Mouse (Mus musculus) hindbrain, embryonic 16.5 days (tissue): ENCODE results near the gene Opcml. TPM values are rescaled to one million over a fixed set of nuclear protein-coding genes. Genes with fewer than 3 reads are reported as not detected.

Source experiments
- ATAC-seq: fragments of 200-750 bp; cut with Nextera tagmentation; 2 replicates; pipeline ENCODE4 v1.8.0; 2017; ENCODE audit warnings: moderate TSS enrichment, moderate library complexity
- H3K27ac ChIP-seq: fragments of 300-500 bp; sonication (generic); 2 replicates; pipeline ENCODE4 v1.5.1; 2014; ENCODE audit warnings: low read depth, mild to moderate bottlenecking, control low read depth, low read length, moderate library complexity
- H3K27me3 ChIP-seq: fragments of 300-500 bp; sonication (generic); replicated peaks from 2 replicates; pipeline ENCODE4 v1.6.1; 2014; ENCODE audit warnings: low read length; ENCODE audit not compliant: control insufficient read depth, insufficient read depth
- H3K36me3 ChIP-seq: fragments of 300-500 bp; sonication (generic); 2 replicates; pipeline ENCODE4 v1.6.1; 2014; ENCODE audit warnings: mild to moderate bottlenecking, low read length, moderate library complexity, mixed read lengths; ENCODE audit not compliant: control insufficient read depth, insufficient read depth
- H3K4me1 ChIP-seq: fragments of 300-500 bp; sonication (generic); 2 replicates; pipeline ENCODE4 v1.6.1; 2014; ENCODE audit warnings: low read depth, low read length; ENCODE audit not compliant: control insufficient read depth, insufficient read depth
- H3K4me2 ChIP-seq: fragments of 300-500 bp; sonication (generic); 2 replicates; pipeline ENCODE4 v1.6.1; 2014; ENCODE audit warnings: mild to moderate bottlenecking, low read length, control low read depth, moderate library complexity
- H3K4me3 ChIP-seq: fragments of 300-500 bp; sonication (generic); 2 replicates; pipeline ENCODE4 v1.5.1; 2014; ENCODE audit warnings: mild to moderate bottlenecking, low read length, control low read depth, moderate library complexity
- H3K9ac ChIP-seq: fragments of 300-500 bp; sonication (generic); 2 replicates; pipeline ENCODE4 v1.6.1; 2014; ENCODE audit warnings: low read depth, mild to moderate bottlenecking, control low read depth, low read length, moderate library complexity
- H3K9me3 ChIP-seq: fragments of 300-500 bp; sonication (generic); 2 replicates; pipeline ENCODE4 v1.6.1; 2014; ENCODE audit warnings: mild to moderate bottlenecking, low read length, moderate library complexity; ENCODE audit not compliant: control insufficient read depth
- WGBS: fragments of 180-500 bp; shearing (Covaris S2); extraction: QIAGEN DNeasy Blood & Tissue Kit; methylation state at CpG from one replicate; pipeline ENCODE4 v1.1.7; 2014; 5-methylcytosine and 5-hydroxymethylcytosine counted together
- polyA plus RNA-seq: library from polyadenylated mRNA; unstranded; fragments of >200 nt; fragmentation: Nextera tagmentation; extraction: Ambion mirVana; gene quantifications from 2 replicates; pipeline ENCODE4 v1.2.1, GENCODE M21; 2015

Opcml gene
- polyA plus RNA-seq, 1 experiment from 2014 or later = 61.4 TPM

- H3K9ac ChIP-seq = no peak overlapping the region
- H3K27me3 ChIP-seq = no peaks in the 10 kb centered on the region
- no peak overlapping the region for H3K27ac ChIP-seq
- ATAC-seq = no peak
- WGBS = 17% methylated on average over 2 of the region's 2 CpGs
- H3K4me1 ChIP-seq = no peaks in the 10 kb centered on the region
- no peaks in the 10 kb centered on the region for H3K36me3 ChIP-seq
- H3K9me3 ChIP-seq = no peaks in the 10 kb centered on the region
- H3K4me2 ChIP-seq = no peak overlapping the region
- H3K4me3 ChIP-seq = no peak overlapping the region
Observed at GRCm38 (mm10) chr9:27814161-27814560, 23.6 kb downstream of the Opcml start.

GRCm38 (mm10) chr9:27821197-27821596, 30.6 kb downstream of the Opcml start:
- Histone ChIP-seq H3K4me2 (no peak overlapping the region), H3K27ac (no peak overlapping the region), H3K9ac (no peak overlapping the region), H3K4me1 (no peaks in the 10 kb centered on the region), H3K36me3 (no peaks in the 10 kb centered on the region), H3K27me3 (no peaks in the 10 kb centered on the region), H3K4me3 (no peak overlapping the region), H3K9me3 (no peaks in the 10 kb centered on the region)
- 83% methylated on average over 1 of the region's 1 CpGs for WGBS
- no peak for ATAC-seq

DNA sequence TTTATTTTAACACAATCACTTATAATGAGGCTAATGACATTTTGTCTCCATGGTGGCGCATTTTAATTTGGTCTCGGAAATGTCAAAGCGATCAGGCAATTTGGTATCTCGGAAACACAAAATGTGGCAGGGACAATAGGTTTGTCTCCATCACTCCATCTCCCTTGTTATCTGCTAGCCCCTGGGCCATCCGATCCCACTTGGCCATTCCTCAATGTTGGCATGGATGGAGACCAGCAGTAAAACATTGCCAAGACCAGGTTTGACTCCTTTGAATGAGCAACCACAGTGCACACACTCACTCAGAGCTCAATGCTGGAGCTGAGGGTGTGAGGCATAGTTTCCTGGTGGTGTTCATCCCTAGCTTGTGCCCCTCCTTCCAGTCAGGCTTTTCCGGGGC, 32.1 kb downstream of the Opcml start:
- no peaks in the 10 kb centered on the region for H3K36me3 ChIP-seq
- H3K9ac ChIP-seq = no peak overlapping the region
- H3K9me3 ChIP-seq = no peaks in the 10 kb centered on the region
- H3K4me2 ChIP-seq = no peak overlapping the region
- H3K4me1 ChIP-seq = no peaks in the 10 kb centered on the region
- H3K27me3 ChIP-seq = no peaks in the 10 kb centered on the region
- H3K27ac ChIP-seq = no peak overlapping the region
- no peak overlapping the region for H3K4me3 ChIP-seq
- ATAC-seq = no peak
- 80% methylated on average over 6 of the region's 6 CpGs for WGBS

DNA sequence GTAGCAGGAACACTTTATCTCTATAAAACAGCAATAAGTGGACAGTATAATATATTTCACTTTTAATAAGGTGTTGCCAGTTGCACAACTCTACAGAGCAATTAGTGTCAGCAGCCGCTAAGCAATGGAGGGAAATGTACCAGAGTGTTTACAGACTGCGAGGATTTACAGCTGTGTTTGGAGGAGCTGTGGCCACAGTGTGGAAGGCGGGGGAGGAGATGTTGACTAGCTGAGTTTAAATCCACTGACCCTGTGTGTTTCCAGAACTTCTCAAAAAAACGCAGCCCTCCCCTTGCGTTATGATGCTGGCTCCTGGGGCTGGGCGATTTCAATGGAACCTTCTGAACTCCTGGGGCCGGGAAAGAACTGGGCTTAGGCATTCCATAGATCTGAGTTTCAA, 33.8 kb downstream of the Opcml start:
- no peak overlapping the region for H3K4me2 ChIP-seq
- no peaks in the 10 kb centered on the region for H3K36me3 ChIP-seq
- H3K27me3 ChIP-seq = no peaks in the 10 kb centered on the region
- H3K9me3 ChIP-seq = no peaks in the 10 kb centered on the region
- H3K4me3 ChIP-seq = no peak overlapping the region
- no peaks in the 10 kb centered on the region for H3K4me1 ChIP-seq
- WGBS = 76% methylated on average over 7 of the region's 7 CpGs
- no peak overlapping the region for H3K27ac ChIP-seq
- no peak overlapping the region for H3K9ac ChIP-seq
- no peak for ATAC-seq

DNA sequence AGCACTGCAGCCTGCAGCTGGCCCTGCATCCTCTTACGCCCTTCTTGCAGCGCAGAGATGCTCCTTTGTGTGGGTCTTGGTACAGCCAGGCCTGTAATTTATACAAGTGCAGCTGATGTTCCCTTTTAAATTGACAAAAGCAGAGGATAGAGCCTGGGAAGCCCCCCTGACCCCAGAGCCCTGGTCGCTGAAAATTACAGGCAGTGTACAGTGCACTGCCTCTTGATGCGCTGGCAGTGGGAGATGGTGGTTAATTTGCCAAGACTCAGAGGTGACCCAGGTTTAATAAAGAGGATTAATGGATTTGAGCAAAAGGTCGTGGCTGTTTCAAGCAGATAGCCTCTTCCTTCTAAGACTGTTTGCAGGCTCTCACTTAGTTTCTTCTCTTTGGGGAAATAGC, 39.9 kb downstream of the Opcml start:
- no peaks in the 10 kb centered on the region for H3K9me3 ChIP-seq
- no peaks in the 10 kb centered on the region for H3K4me1 ChIP-seq
- no peak for ATAC-seq
- H3K4me3 ChIP-seq = no peak overlapping the region
- no peak overlapping the region for H3K27ac ChIP-seq
- H3K9ac ChIP-seq = no peak overlapping the region
- WGBS = 58% methylated on average over 5 of the region's 5 CpGs
- H3K4me2 ChIP-seq = no peak overlapping the region
- no peaks in the 10 kb centered on the region for H3K27me3 ChIP-seq
- H3K36me3 ChIP-seq = no peaks in the 10 kb centered on the region

DNA sequence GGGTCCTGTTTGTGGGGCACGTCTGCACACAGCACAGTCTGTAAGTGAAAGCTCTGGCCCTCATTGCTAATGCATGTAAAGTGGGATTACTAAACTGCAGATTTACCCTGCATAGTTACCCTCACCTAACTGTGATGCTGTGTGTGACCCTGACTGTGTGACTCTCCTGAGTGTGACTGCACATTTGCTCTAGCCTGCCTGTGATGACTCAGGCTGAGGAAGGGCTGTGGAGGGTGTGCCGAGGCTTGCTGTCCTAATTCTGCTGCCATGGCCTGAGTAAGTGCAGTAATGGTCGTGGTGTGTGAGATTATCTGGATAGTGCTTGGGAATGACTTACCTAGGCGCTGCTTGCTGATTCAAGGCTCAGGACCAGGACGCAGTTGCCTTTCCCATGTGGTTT, 52.2 kb downstream of the Opcml start:
- Histone ChIP-seq H3K4me2 (no peak overlapping the region), H3K27ac (no peak overlapping the region), H3K4me1 (no peaks in the 10 kb centered on the region), H3K27me3 (no peaks in the 10 kb centered on the region), H3K36me3 (no peaks in the 10 kb centered on the region), H3K9me3 (no peaks in the 10 kb centered on the region), H3K4me3 (no peak overlapping the region), H3K9ac (no peak overlapping the region)
- ATAC-seq = no peak
- 88% methylated on average over 5 of the region's 5 CpGs for WGBS

GRCm38 (mm10) chr9:27871624-27872023, 81.0 kb downstream of the Opcml start:
- no peak for ATAC-seq
- no peaks in the 10 kb centered on the region for H3K27me3 ChIP-seq
- H3K9ac ChIP-seq = no peak overlapping the region
- H3K9me3 ChIP-seq = no peaks in the 10 kb centered on the region
- no peak overlapping the region for H3K4me3 ChIP-seq
- 70% methylated on average over 3 of the region's 3 CpGs for WGBS
- no peaks in the 10 kb centered on the region for H3K4me1 ChIP-seq
- H3K36me3 ChIP-seq = no peaks in the 10 kb centered on the region
- H3K27ac ChIP-seq = no peak overlapping the region
- H3K4me2 ChIP-seq = no peak overlapping the region

DNA sequence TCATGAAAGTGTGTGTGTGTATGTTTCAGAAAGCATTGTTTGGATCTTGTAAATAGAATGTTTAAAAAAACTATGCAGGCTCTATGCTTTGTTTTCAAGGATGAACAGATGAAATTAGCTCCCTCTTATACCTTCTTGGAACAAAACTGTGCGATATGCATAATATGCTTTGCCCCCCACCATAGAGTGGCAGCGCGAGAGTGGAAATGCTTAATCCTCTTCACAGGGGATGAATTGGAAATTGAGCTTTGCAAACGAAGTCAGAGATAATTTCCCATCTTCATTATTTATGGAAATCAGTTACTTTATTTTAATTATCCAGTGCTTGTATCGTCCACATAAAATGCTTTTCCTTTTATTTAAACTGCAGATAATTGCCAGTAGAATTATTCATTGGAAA, 99.1 kb downstream of the Opcml start:
- H3K27ac ChIP-seq = no peak overlapping the region
- no peak for ATAC-seq
- H3K36me3 ChIP-seq = no peaks in the 10 kb centered on the region
- H3K9ac ChIP-seq = no peak overlapping the region
- no peak overlapping the region for H3K4me3 ChIP-seq
- H3K9me3 ChIP-seq = no peaks in the 10 kb centered on the region
- 60% methylated on average over 5 of the region's 5 CpGs for whole genome bisulfite sequencing
- H3K4me1 ChIP-seq = no peaks in the 10 kb centered on the region
- no peak overlapping the region for H3K4me2 ChIP-seq
- H3K27me3 ChIP-seq = no peaks in the 10 kb centered on the region

- no peak overlapping the region for H3K9ac ChIP-seq
- no peak overlapping the region for H3K4me3 ChIP-seq
- no peak overlapping the region for H3K4me2 ChIP-seq
- ATAC-seq = no peak
- H3K4me1 ChIP-seq = no peaks in the 10 kb centered on the region
- H3K27me3 ChIP-seq = no peaks in the 10 kb centered on the region
- H3K36me3 ChIP-seq = no peaks in the 10 kb centered on the region
- H3K9me3 ChIP-seq = no peaks in the 10 kb centered on the region
- no peak overlapping the region for H3K27ac ChIP-seq
- 43% methylated on average over 3 of the region's 3 CpGs for WGBS
Observed at GRCm38 (mm10) chr9:27917250-27917649, 126.7 kb downstream of the Opcml start.

- H3K4me2 ChIP-seq = no peak overlapping the region
- no peaks in the 10 kb centered on the region for H3K36me3 ChIP-seq
- H3K9me3 ChIP-seq = no peaks in the 10 kb centered on the region
- WGBS = 76% methylated on average over 1 of the region's 1 CpGs
- ATAC-seq = no peak
- no peak overlapping the region for H3K27ac ChIP-seq
- H3K9ac ChIP-seq = no peak overlapping the region
- peaks cover 2% of the 10 kb centered on the region; the same call in 1 of the 2 replicates for H3K4me1 ChIP-seq
- H3K4me3 ChIP-seq = no peak overlapping the region
- no peaks in the 10 kb centered on the region for H3K27me3 ChIP-seq
Observed at GRCm38 (mm10) chr9:27923495-27923894, 132.9 kb downstream of the Opcml start.
